Mouse (Mus musculus) brain, embryonic 14.5 days (tissue): ENCODE measurements at regions not wholly inside any gene's neighbourhood (a gene's known extent, or its start where the extent isn't known, plus 50 kb on each side); places are given as distances from the start of the nearest gene placed in this dataset.

Experiments
- CTCF ChIP-seq: fragments of 200-500 bp; IDR thresholded peaks from 2 replicates; pipeline ENCODE4 v1.5.1; 2012; ENCODE audit warnings: inconsistent platforms, mild to moderate bottlenecking, moderate library complexity, borderline replicate concordance; ENCODE audit not compliant: insufficient read depth, insufficient read length; ENCODE audit errors: extremely low read depth
- POLR2A ChIP-seq: fragments of 200-500 bp; IDR thresholded peaks from 2 replicates; pipeline ENCODE4 v1.6.1; 2012; ENCODE audit warnings: mild to moderate bottlenecking, inconsistent platforms, borderline replicate concordance; ENCODE audit not compliant: poor library complexity, insufficient read depth, insufficient read length, severe bottlenecking; ENCODE audit errors: extremely low read depth

GRCm38 (mm10) chr13:101127808-101128207 is 294.6 kb upstream of the Slc30a5 start:
- TF ChIP-seq CTCF, result no peak
- TF ChIP-seq POLR2A, result no peak
